Mouse (Mus musculus) cerebellum, adult 2 months (tissue): ENCODE results near the gene Skor1.

ENCODE experiments used
- CTCF ChIP-seq: fragments of 200-500 bp; IDR thresholded peaks from 2 replicates; pipeline ENCODE4 v1.5.1; 2011; ENCODE audit warnings: low read depth, mild to moderate bottlenecking, control low read depth, low read length, moderate library complexity, borderline replicate concordance; ENCODE audit not compliant: insufficient read depth
- POLR2A ChIP-seq: fragments of 200-500 bp; IDR thresholded peaks from 2 replicates; pipeline ENCODE4 v1.6.1; 2011; ENCODE audit warnings: low read length, control low read depth, borderline replicate concordance; ENCODE audit not compliant: insufficient read depth

DNA sequence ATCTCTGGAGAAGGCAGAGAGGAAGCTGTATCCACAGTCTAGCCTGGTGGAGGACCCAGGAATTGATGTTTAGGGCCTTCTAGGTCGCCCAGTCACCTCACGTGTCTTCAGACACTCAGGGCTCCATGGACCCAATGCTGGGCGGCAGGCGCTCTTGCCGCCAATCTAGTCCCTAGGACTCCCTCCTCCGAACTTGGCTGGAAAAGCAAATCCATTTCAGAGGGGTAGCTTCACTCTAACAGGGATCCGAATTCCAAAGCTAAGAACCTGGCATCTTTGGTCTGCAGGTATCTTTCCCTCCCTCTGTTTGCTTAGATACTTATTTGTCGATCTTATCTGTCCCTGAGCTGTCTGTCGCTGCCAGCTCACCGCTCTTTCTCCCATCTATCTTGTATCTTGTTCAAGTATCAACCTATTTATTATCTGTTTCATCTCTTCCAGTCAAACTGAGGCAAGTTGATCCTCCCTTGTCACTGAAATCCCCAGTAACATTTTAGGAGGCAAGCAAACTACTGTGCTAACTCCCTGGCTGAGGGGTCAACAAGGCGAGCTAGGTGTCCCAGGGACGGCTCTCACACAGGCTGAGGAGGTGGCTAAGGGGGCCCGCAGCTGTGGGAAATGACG lies 863 bp downstream of the Skor1 start:
- TF ChIP-seq POLR2A: no peak
- no peak for TF ChIP-seq CTCF
